In genomic region chr10:93179669-93180460, GRCm38 (mm10) we compare ENCODE assay signal across 23 mouse cellular contexts. TPM values are rescaled to one million over a fixed set of nuclear protein-coding genes. Genes with fewer than 3 reads are reported as not detected.
DNase-seq lines count a peak whose midpoint lies in the region; ATAC-seq and TF ChIP-seq lines count a peak whose summit lies in the region.
"Had no signal": no experiment of that assay in that cellular context is flagged by ENCODE, and none has a peak within 500 bp of the region (broad histone marks: within the 10 kb centered on the region; RNA-seq: fewer than 3 reads in every experiment).

No protein-coding gene starts in this region.

- peaks cover 53% of the 10 kb centered on the region for H3K79me2 ChIP-seq in liver, adult 2 months (ENCODE audit: control insufficient read depth, insufficient read depth, low read length)

- no peak for DNase-seq in gastrocnemius, adult 2 months
- no peak for DNase-seq in gastrocnemius, postnatal 25 days
- DNase-seq in liver, adult 2 months (ENCODE audit: extremely low read depth, low read depth, low spot score): peak; percentile 76
- DNase-seq in liver, embryonic 11.5 days (ENCODE audit: low spot score): no peak
- peak; percentile 48 for DNase-seq in T-cell, adult 2 months (ENCODE audit: low spot score)
- no peak for DNase-seq in lung, postnatal 25 days (ENCODE audit: low spot score)
- DNase-seq in B cell, adult 2 months: no peak
- DNase-seq: adrenal gland, postnatal 10 days; cerebellum, adult 2 months; heart, adult 18-20 months; kidney, adult 18-20 months; retina, postnatal 1 day; right cerebral cortex, postnatal 25 days; thymus, postnatal 25 days had no signal

- H3K9me3 ChIP-seq in liver, embryonic 11.5 days (ENCODE audit: control insufficient read depth, low read length): no peaks in the 10 kb centered on the region
- H3K9me3 ChIP-seq: embryonic facial prominence, embryonic 15.5 days; liver, embryonic 15.5 days; midbrain, embryonic 12.5 days; neural tube, embryonic 12.5 days had no signal

- no peak for ATAC-seq in liver, embryonic 11.5 days (replicated peaks; ENCODE audit: low FRiP score)
- ATAC-seq in monocyte, adult 5-6 weeks (replicated peaks; ENCODE audit: insufficient number of reproducible peaks, low FRiP score, low TSS enrichment, poor library complexity, severe bottlenecking): peak; percentile 71; the same call in 1 of the 2 replicates
- ATAC-seq: forebrain, embryonic 14.5 days had no signal

- 0 out of 2 replicates have a peak overlapping the region, but pooled peaks have one; percentile 28 for H3K27ac ChIP-seq in gastrocnemius, adult 2 months
- peak overlapping the region; percentile 66 for H3K27ac ChIP-seq in liver, adult 2 months (replicated peaks; ENCODE audit: insufficient read depth, low read depth, low read length)
- no peak overlapping the region for H3K27ac ChIP-seq in liver, embryonic 11.5 days (ENCODE audit: low read depth, low read length)
- H3K27ac ChIP-seq: embryonic facial prominence, embryonic 15.5 days; kidney, postnatal 0 days; left cerebral cortex, adult 2 months; liver, embryonic 15.5 days; midbrain, embryonic 12.5 days; neural tube, embryonic 12.5 days had no signal

- no peak for TF ChIP-seq POLR2A in liver, adult 2 months (IDR thresholded peaks at IDR 0.05; ENCODE audit: extremely low read depth, insufficient read depth, low read length)

- WGBS in liver, adult 2 months: 33% methylated on average over 11 of the region's 11 CpGs
- 76% methylated on average over 11 of the region's 11 CpGs for WGBS in liver, embryonic 11.5 days

- no peaks in the 10 kb centered on the region for H3K27me3 ChIP-seq in liver, adult 2 months (ENCODE audit: control insufficient read depth, insufficient read depth, low read length)
- no peaks in the 10 kb centered on the region for H3K27me3 ChIP-seq in liver, embryonic 11.5 days (replicated peaks; ENCODE audit: control insufficient read depth, insufficient read depth, low read length)
- H3K27me3 ChIP-seq: CH12.LX; embryonic facial prominence, embryonic 15.5 days; liver, embryonic 15.5 days; midbrain, embryonic 12.5 days; neural tube, embryonic 12.5 days had no signal

- H3K36me3 ChIP-seq in liver, adult 2 months (ENCODE audit: control insufficient read depth, insufficient read depth, low read length): no peaks in the 10 kb centered on the region
- H3K36me3 ChIP-seq in liver, embryonic 11.5 days (ENCODE audit: control insufficient read depth, insufficient read depth, low read length): no peaks in the 10 kb centered on the region
- H3K36me3 ChIP-seq: embryonic facial prominence, embryonic 15.5 days; liver, embryonic 15.5 days; midbrain, embryonic 12.5 days; neural tube, embryonic 12.5 days had no signal

- H3K4me3 ChIP-seq in gastrocnemius, adult 2 months: no peak overlapping the region
- 0 out of 2 replicates have a peak overlapping the region, but pooled peaks have one; percentile 6 for H3K4me3 ChIP-seq in liver, adult 2 months (ENCODE audit: insufficient read depth, low read depth, low read length)
- no peak overlapping the region for H3K4me3 ChIP-seq in liver, embryonic 11.5 days (ENCODE audit: low read depth, low read length)
- H3K4me3 ChIP-seq: embryonic facial prominence, embryonic 15.5 days; left cerebral cortex, adult 2 months; liver, embryonic 15.5 days; midbrain, embryonic 12.5 days; neural tube, embryonic 12.5 days had no signal

- peak overlapping the region; percentile 31; the same call in 1 of the 2 replicates for H3K9ac ChIP-seq in liver, adult 2 months (ENCODE audit: low read depth, low read length)
- no peak overlapping the region for H3K9ac ChIP-seq in liver, embryonic 11.5 days (ENCODE audit: low read depth, low read length)
- H3K9ac ChIP-seq: embryonic facial prominence, embryonic 15.5 days; liver, embryonic 15.5 days; midbrain, embryonic 12.5 days; neural tube, embryonic 12.5 days had no signal

- TF ChIP-seq CTCF in gastrocnemius, adult 2 months (IDR thresholded peaks at IDR 0.05): no peak
- TF ChIP-seq CTCF in liver, adult 2 months (IDR thresholded peaks at IDR 0.05; ENCODE audit: low read depth, low read length): no peak

- H3K4me1 ChIP-seq in liver, adult 2 months (ENCODE audit: control insufficient read depth, insufficient read depth, low read length): peaks cover 25% of the 10 kb centered on the region
- peaks cover 21% of the 10 kb centered on the region for H3K4me1 ChIP-seq in liver, embryonic 11.5 days (replicated peaks; ENCODE audit: control insufficient read depth, insufficient read depth, low read length)
- H3K4me1 ChIP-seq: midbrain, embryonic 12.5 days; neural tube, embryonic 12.5 days had no signal

- H3K4me2 ChIP-seq in liver, embryonic 11.5 days: no peak overlapping the region
- H3K4me2 ChIP-seq: embryonic facial prominence, embryonic 15.5 days; liver, embryonic 15.5 days; midbrain, embryonic 12.5 days; neural tube, embryonic 12.5 days had no signal

- intact Hi-C loops in gastrocnemius, adult 2 months (cut with DNase I): no loop called here

RNA-seq across cellular contexts. Expression of gene Cdk17, which starts 19.2 kb away (rescaled TPM):
- total RNA-seq in gastrocnemius, adult 2 months (2021): 1 to 10 TPM; 5.4 to 6.1 TPM
- 1 to 10 TPM; 5.9 to 6.3 TPM for total RNA-seq in gastrocnemius, postnatal 25 days (2021)
- total RNA-seq in liver, adult 2 months (2014; rRNA removed): 17.1 and 17.7 TPM in 2 replicates
- 11.3 and 12.5 TPM in 2 replicates for polyA plus RNA-seq in liver, adult 2 months (2012; rRNA removed)
- 23.1 and 23.7 TPM in 2 replicates for polyA plus RNA-seq in liver, embryonic 11.5 days (2014; fragmentation: Nextera tagmentation; extraction: Ambion mirVana)
- total RNA-seq in monocyte, adult 5-6 weeks (2017): 89.7 to 130 TPM (median 103 TPM) in 3 replicates

Comparison
In these comparisons a context has a peak if more than half of its experiments do, and no peak if none do; other contexts are left out.
1. DNase-seq: peak in liver, adult 2 months (single experiment) and T-cell, adult 2 months (single experiment); none in gastrocnemius, adult 2 months (single experiment), gastrocnemius, postnatal 25 days (single experiment), liver, embryonic 11.5 days (single experiment), lung, postnatal 25 days (single experiment) and B cell, adult 2 months (0 of 2).